Mouse (Mus musculus): ENCODE measurements at regions not wholly inside any gene's neighbourhood (a gene's known extent, or its start where the extent isn't known, plus 50 kb on each side); places are given as distances from the start of the nearest gene placed in this dataset.

DNA sequence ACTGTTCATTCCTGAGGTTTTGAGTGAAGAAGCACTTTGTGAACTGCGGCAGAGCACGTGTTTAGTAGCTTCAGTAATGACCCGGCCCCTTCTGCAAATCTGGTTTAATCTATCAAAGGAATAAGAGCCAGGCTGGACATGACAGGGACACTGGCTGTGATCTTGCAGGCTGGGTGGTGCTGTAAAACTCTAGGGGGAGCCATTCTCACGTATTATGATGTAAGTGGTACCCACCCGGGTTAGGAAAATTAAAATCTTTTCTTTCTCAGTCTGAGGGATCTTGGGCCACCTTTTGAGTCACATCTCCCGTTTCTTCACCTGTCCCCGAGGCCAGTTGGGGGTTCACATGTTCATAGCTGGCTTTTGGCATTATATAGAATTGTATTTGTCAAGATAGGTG lies 126.0 kb downstream of the Zfp326 start:
- 40% methylated on average over 7 of the region's 7 CpGs for WGBS
- DNase-seq (ENCODE audit: low spot score) = no peak
- Histone ChIP-seq H3K9me3 (no peaks in the 10 kb centered on the region), H3K27ac (no peak overlapping the region), H3K27me3 (ENCODE audit: insufficient read depth, poor library complexity, severe bottlenecking) (peaks cover 5% of the 10 kb centered on the region; the same call in 1 of the 2 replicates), H3K36me3 (no peaks in the 10 kb centered on the region), H3K4me3 (no peak overlapping the region), H3K4me1 (replicated peaks) (no peaks in the 10 kb centered on the region)

DNA sequence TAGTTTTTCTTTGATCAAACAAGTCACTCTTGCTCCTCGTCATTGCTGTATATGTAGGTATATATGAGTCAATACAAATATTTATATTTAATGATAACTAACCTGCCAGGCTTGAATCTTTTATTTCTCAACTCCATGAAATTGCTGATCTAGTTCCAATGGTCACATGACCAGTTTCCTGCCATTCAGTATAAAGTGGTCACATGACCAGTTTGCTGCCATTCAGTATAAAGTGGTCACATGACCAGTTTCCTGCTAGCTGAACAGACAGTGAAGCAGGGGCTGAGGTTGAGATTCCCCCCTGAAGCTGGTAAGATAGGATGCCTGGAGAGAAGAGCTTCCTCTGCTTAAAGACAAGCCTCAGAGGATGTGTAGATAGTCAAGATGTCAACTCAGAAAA lies 117.9 kb downstream of the Zfp326 start:
- no peak for DNase-seq (ENCODE audit: low spot score)
- 93% methylated on average over 1 of the region's 1 CpGs for WGBS

DNA sequence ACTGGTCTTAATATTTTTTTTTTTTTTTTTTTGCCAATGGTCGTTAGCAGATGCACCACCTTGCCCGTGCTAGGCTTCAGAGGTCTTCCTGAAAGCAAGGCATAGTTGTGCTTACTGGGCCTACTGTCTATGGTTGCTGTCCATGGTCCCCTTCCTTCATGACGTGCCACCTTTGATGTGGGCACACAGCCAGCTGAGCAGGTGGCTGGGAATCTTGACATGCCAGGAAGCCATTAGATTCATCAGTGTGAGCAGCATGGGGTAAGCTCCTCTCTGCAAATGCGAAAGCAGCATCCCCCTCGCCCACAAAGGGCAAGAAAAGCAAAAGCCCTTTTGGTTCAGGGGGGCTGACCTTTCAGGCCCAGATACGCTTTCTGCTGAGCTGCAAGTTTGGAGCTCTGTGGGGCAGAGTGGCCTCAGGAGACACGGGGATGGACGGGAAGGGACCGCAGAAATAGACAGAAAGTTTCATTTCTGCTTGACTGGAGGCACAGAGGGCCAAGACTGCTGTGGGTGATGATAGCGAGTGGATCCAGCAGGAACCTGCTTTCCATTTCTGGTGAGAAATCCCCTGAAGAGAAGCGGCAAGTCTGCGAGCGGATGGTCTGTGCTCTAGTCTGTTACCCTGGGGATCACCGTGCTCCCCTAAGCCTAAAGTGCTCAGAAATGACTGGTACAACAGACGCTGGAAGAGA lies 116.8 kb downstream of the Zfp326 start:
- Histone ChIP-seq H3K36me3 (no peaks in the 10 kb centered on the region), H3K4me1 (replicated peaks) (no peaks in the 10 kb centered on the region), H3K27ac (no peak overlapping the region), H3K27me3 (ENCODE audit: insufficient read depth, poor library complexity, severe bottlenecking) (no peaks in the 10 kb centered on the region), H3K9me3 (no peaks in the 10 kb centered on the region), H3K4me3 (no peak overlapping the region)
- WGBS = 64% methylated on average over 15 of the region's 15 CpGs
- no peak for DNase-seq (ENCODE audit: low spot score)

More for the DNA sequence above, 117.9 kb downstream of the Zfp326 start:
- Histone ChIP-seq H3K27me3 (ENCODE audit: insufficient read depth, poor library complexity, severe bottlenecking) (no peaks in the 10 kb centered on the region), H3K4me1 (replicated peaks) (no peaks in the 10 kb centered on the region), H3K4me3 (no peak overlapping the region), H3K36me3 (no peaks in the 10 kb centered on the region), H3K9me3 (no peaks in the 10 kb centered on the region), H3K27ac (no peak overlapping the region)

DNA sequence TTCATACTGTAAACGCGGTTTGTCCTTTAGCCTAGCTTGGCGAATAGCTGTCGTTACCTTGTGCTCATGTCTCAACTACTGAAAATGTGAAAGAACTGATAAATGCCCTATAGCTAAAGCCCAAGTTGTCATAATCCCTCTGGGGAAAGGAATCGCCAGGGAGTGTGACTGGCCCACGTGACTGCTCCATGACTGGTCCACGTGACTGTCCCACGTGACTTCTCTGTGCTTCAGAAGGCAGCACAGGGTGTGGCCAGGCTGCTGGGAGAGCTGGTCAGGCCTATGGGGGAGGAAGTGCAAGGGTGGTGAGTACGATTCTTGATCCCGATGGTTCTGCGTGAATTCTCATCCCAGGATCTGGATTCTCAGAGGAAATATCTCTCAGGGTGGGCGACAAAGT lies 114.4 kb downstream of the Zfp326 start:
- no peak overlapping the region for H3K27ac ChIP-seq
- DNase-seq (ENCODE audit: low spot score) = no peak
- WGBS = 87% methylated on average over 12 of the region's 12 CpGs

DNA sequence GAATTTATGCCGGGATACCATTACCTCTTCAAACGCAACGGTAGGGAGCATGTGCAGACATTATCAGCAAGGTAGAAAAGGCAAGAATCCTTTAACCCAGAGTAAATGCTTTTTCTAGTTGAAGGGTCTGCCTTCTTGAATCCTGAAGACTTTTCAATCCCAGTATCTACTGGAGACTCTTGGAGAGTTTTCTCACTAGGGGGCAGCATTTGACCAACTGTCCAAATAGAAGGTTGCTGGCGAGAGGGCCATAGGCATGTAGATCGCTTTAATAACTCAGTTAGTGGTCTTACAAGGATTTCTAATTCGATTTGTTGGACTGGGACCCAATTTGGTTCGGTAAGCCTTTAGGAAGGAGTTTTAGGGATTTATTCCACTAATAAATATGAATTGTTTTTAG lies 110.0 kb downstream of the Zfp326 start:
- no peaks in the 10 kb centered on the region for H3K27me3 ChIP-seq (ENCODE audit: insufficient read depth, poor library complexity, severe bottlenecking)
- 41% methylated on average over 7 of the region's 7 CpGs for WGBS
- DNase-seq (ENCODE audit: low spot score) = peak; percentile 48
- H3K9me3 ChIP-seq = no peaks in the 10 kb centered on the region
- H3K4me3 ChIP-seq = no peak overlapping the region
- no peak overlapping the region for H3K27ac ChIP-seq
- H3K4me1 ChIP-seq (replicated peaks) = no peaks in the 10 kb centered on the region
- no peaks in the 10 kb centered on the region for H3K36me3 ChIP-seq

More for the DNA sequence above, 114.4 kb downstream of the Zfp326 start:
- Histone ChIP-seq H3K36me3 (no peaks in the 10 kb centered on the region), H3K4me1 (replicated peaks) (no peaks in the 10 kb centered on the region), H3K9me3 (no peaks in the 10 kb centered on the region), H3K4me3 (no peak overlapping the region), H3K27me3 (ENCODE audit: insufficient read depth, poor library complexity, severe bottlenecking) (no peaks in the 10 kb centered on the region)

DNA sequence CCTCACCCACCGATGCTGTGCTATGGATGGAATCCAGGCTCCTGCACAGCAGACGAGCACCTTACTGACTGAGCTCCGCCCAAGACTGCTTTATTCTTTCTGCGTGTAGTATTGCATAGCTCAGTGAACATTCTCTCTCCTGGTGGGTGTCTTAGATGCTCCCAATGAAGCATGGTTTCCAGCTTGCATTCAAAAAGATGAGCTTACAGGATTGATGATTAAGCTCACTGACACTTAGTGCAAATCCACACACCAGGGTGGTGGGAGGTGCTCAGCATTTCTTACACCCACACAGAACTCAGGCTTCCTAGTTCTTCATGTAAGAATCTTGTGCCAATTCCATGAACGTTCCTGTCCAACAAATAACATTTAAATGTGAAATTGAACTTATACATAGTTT lies 106.8 kb downstream of the Zfp326 start:
- no peak for DNase-seq (ENCODE audit: low spot score)
- 76% methylated on average over 5 of the region's 5 CpGs for WGBS

DNA sequence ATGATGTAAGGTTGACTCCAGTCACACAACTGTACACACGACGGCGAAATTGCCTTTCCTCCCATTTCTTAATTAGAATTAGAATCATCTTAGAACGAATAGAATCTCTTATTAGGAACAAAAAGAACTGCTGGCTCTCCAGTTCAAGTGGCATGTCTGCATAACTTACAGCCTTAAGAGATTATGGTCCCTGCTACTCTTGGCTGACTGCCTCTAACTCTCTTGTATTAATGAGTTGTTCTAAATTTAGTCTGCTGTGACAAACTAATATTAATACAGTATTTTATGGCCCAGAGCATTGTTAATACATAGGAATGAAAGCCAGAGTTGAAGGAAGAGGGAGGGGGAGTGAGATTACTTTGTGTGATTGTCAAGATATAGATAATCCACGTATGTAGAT lies 100.4 kb downstream of the Zfp326 start:
- no peak overlapping the region for H3K4me3 ChIP-seq
- H3K9me3 ChIP-seq = no peaks in the 10 kb centered on the region
- no peak overlapping the region for H3K27ac ChIP-seq
- no peaks in the 10 kb centered on the region for H3K27me3 ChIP-seq (ENCODE audit: insufficient read depth, poor library complexity, severe bottlenecking)
- peaks cover 10% of the 10 kb centered on the region for H3K4me1 ChIP-seq (replicated peaks)
- no peak for DNase-seq (ENCODE audit: low spot score)
- WGBS = 88% methylated on average over 5 of the region's 5 CpGs
- H3K36me3 ChIP-seq = no peaks in the 10 kb centered on the region

More for the DNA sequence above, 106.8 kb downstream of the Zfp326 start:
- Histone ChIP-seq H3K4me3 (no peak overlapping the region), H3K36me3 (no peaks in the 10 kb centered on the region), H3K27ac (no peak overlapping the region), H3K9me3 (no peaks in the 10 kb centered on the region), H3K27me3 (ENCODE audit: insufficient read depth, poor library complexity, severe bottlenecking) (no peaks in the 10 kb centered on the region), H3K4me1 (replicated peaks) (no peaks in the 10 kb centered on the region)

DNA sequence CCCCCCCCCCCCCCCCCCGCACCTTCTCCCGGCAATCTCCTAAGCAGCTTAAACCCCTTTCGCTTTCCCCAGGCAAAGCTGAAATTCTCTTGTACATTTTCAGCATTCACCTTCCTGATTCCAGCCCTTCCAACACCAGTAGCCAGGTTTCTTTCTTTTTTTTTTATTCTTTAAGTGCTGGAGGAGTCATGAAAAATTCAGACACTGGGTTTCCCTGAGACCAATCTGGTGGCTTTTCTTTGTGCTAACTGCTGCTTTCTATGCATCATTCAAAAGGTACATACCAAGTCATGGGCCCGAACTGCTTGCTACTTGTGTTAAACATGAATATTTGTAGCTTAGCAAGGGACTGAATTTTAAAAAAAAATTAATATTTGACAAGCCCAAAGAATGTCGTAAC lies 99.7 kb downstream of the Zfp326 start:
- no peak for DNase-seq (ENCODE audit: low spot score)
- Histone ChIP-seq H3K27ac (peak overlapping the region; percentile 19), H3K4me1 (replicated peaks) (peaks cover 10% of the 10 kb centered on the region), H3K36me3 (no peaks in the 10 kb centered on the region), H3K27me3 (ENCODE audit: insufficient read depth, poor library complexity, severe bottlenecking) (no peaks in the 10 kb centered on the region), H3K4me3 (peak overlapping the region; percentile 31), H3K9me3 (no peaks in the 10 kb centered on the region)
- WGBS = 73% methylated on average over 5 of the region's 5 CpGs

DNA sequence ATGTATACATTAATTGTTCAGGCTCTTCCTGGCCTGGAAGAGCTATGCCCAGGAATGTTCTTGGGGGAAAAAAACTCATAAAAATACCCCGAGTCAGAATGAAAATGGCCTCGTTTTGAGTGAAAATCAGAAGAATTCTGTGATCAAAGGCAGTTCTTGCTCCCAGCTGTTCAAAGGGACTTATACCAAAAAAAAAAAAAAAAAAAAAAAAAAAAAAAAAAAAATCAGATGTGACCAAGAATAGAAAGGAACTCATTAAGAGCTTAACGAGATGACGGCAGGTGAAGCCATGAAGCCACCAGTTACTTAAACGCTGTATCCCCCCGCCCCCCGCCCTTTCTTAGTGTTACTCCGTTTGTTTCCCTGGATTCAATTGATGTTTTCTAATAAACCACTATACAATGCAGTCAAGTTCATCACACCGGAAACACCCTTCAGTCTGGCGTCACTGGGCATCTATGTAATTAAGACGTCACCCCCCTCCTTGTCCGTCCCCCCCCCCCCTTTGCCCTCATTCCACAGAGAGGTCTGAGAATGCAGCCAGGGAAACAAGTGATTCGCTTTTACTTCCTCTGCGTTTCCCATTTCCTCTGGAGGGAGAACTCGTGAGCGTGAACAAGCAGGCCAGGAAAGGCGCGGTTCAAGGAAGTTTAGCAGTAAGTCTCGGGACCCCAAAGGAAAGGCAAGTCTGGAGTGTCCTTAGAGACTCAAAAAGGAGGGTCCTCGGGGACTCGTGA lies 99.1 kb downstream of the Zfp326 start:
- H3K27ac ChIP-seq = peak overlapping the region; percentile 19
- DNase-seq (ENCODE audit: low spot score) = peak; percentile 40
- H3K36me3 ChIP-seq = no peaks in the 10 kb centered on the region
- H3K4me1 ChIP-seq (replicated peaks) = peaks cover 10% of the 10 kb centered on the region
- WGBS = 53% methylated on average over 21 of the region's 21 CpGs
- H3K9me3 ChIP-seq = no peaks in the 10 kb centered on the region
- H3K27me3 ChIP-seq (ENCODE audit: insufficient read depth, poor library complexity, severe bottlenecking) = no peaks in the 10 kb centered on the region
- H3K4me3 ChIP-seq = peak overlapping the region; percentile 31

DNA sequence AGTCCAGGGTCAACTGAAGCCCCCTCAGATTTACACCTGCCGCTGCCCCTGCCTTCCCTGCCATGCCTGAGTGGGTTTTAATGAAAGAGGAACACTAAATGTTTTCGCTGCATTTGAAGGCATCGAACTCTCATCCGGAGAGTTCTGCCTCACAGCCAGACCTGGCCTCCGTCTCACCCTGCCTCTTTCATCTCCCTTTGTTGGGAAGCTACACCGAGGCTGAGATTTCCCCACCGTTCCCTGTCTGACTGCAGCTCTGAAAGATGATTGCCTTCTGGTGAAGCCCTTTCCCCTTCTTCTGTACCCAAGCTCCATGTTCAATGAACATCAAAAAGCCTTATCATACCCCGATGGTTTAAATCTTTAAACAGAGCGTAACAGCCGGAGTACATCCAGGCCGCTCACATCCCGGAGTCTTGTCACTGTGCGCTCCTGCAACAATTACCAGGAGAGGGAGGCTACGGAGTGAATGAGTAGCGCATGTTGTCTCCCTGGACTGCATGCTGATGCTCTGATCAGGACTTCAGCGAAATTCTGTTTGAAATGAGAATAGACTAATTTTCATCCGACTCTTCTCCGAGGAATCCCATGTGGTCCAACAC lies 98.3 kb downstream of the Zfp326 start:
- no peak overlapping the region for H3K4me3 ChIP-seq
- H3K4me1 ChIP-seq (replicated peaks) = peaks cover 10% of the 10 kb centered on the region
- 78% methylated on average over 18 of the region's 18 CpGs for WGBS
- H3K9me3 ChIP-seq = no peaks in the 10 kb centered on the region
- H3K27me3 ChIP-seq (ENCODE audit: insufficient read depth, poor library complexity, severe bottlenecking) = no peaks in the 10 kb centered on the region
- DNase-seq (ENCODE audit: low spot score) = no peak
- no peaks in the 10 kb centered on the region for H3K36me3 ChIP-seq
- H3K27ac ChIP-seq = no peak overlapping the region

Data from hindbrain, embryonic 10.5 days (tissue).